Mouse (Mus musculus) midbrain, embryonic 16.5 days (tissue): ENCODE measurements around the gene Tmem246. TPM values are rescaled to one million over a fixed set of nuclear protein-coding genes. Genes with fewer than 3 reads are reported as not detected.
"Not testable (repeated sequence)": the region's sequence is repeated elsewhere in the genome, so short reads cannot be mapped to it uniquely, and the experiment has no call there.

Experiments used
- ATAC-seq: fragments of 200-750 bp; cut with Nextera tagmentation; 2 replicates; pipeline ENCODE4 v1.8.0; 2017; ENCODE audit warnings: moderate TSS enrichment
- H3K27ac ChIP-seq: fragments of 300-500 bp; sonication (generic); 2 replicates; pipeline ENCODE4 v1.5.1; 2014; ENCODE audit warnings: mild to moderate bottlenecking, low read length, mixed read lengths
- H3K27me3 ChIP-seq: fragments of 300-500 bp; sonication (generic); 2 replicates; pipeline ENCODE4 v1.6.1; 2014; ENCODE audit warnings: low read depth, low read length, mixed read lengths; ENCODE audit not compliant: control insufficient read depth, insufficient read depth
- H3K36me3 ChIP-seq: fragments of 300-500 bp; sonication (generic); 2 replicates; pipeline ENCODE4 v1.6.1; 2014; ENCODE audit warnings: mild to moderate bottlenecking, low read length, moderate library complexity, mixed read lengths; ENCODE audit not compliant: control insufficient read depth, insufficient read depth
- H3K4me1 ChIP-seq: fragments of 300-500 bp; sonication (generic); 2 replicates; pipeline ENCODE4 v1.6.1; 2014; ENCODE audit warnings: mild to moderate bottlenecking, low read length, mixed read lengths; ENCODE audit not compliant: control insufficient read depth, insufficient read depth
- H3K4me2 ChIP-seq: fragments of 300-500 bp; sonication (generic); 2 replicates; pipeline ENCODE4 v1.6.1; 2014; ENCODE audit warnings: mild to moderate bottlenecking, low read length, mixed read lengths
- H3K4me3 ChIP-seq: fragments of 300-500 bp; sonication (generic); 2 replicates; pipeline ENCODE4 v1.5.1; 2014; ENCODE audit warnings: low read depth, mild to moderate bottlenecking, low read length, moderate library complexity, mixed read lengths
- H3K9ac ChIP-seq: fragments of 300-500 bp; sonication (generic); 2 replicates; pipeline ENCODE4 v1.6.1; 2014; ENCODE audit warnings: low read depth, low read length, mixed read lengths
- H3K9me3 ChIP-seq: fragments of 300-500 bp; sonication (generic); replicated peaks from 2 replicates; pipeline ENCODE4 v1.6.1; 2014; ENCODE audit warnings: mild to moderate bottlenecking, low read length, mixed read lengths; ENCODE audit not compliant: control insufficient read depth, poor library complexity, severe bottlenecking
- WGBS: fragments of 180-500 bp; shearing (Covaris S2); extraction: QIAGEN DNeasy Blood & Tissue Kit; methylation state at CpG from one replicate; pipeline ENCODE4 v1.1.7; 2014; 5-methylcytosine and 5-hydroxymethylcytosine counted together
- polyA plus RNA-seq: library from polyadenylated mRNA; unstranded; fragments of >200 nt; fragmentation: Nextera tagmentation; extraction: Ambion mirVana; gene quantifications from 2 replicates; pipeline ENCODE4 v1.2.1, GENCODE M21; 2015

Tmem246 gene
- polyA plus RNA-seq, 1 experiment from 2014 or later: 134 TPM

- Histone ChIP-seq H3K4me2 (no peak overlapping the region), H3K9ac (no peak overlapping the region), H3K36me3 (no peaks in the 10 kb centered on the region), H3K27me3 (no peaks in the 10 kb centered on the region), H3K27ac (no peak overlapping the region), H3K4me3 (no peak overlapping the region), H3K9me3 (no peaks in the 10 kb centered on the region), H3K4me1 (no peaks in the 10 kb centered on the region)
- WGBS: 88% methylated on average over 4 of the region's 4 CpGs
- no peak for ATAC-seq
Measured at GRCm38 (mm10) chr4:49623916-49624315, 26.2 kb upstream of the Tmem246 start.

GRCm38 (mm10) chr4:49622272-49622671 is 24.6 kb upstream of the Tmem246 start:
- H3K27me3 ChIP-seq: no peaks in the 10 kb centered on the region
- H3K4me2 ChIP-seq: no peak overlapping the region
- WGBS: 87% methylated on average over 2 of the region's 2 CpGs
- ATAC-seq: no peak
- H3K36me3 ChIP-seq: no peaks in the 10 kb centered on the region
- no peaks in the 10 kb centered on the region for H3K4me1 ChIP-seq
- no peaks in the 10 kb centered on the region for H3K9me3 ChIP-seq
- H3K4me3 ChIP-seq: no peak overlapping the region
- no peak overlapping the region for H3K9ac ChIP-seq
- no peak overlapping the region for H3K27ac ChIP-seq

GRCm38 (mm10) chr4:49619861-49620260 is 22.2 kb upstream of the Tmem246 start:
- WGBS: 92% methylated on average over 7 of the region's 7 CpGs
- not testable (repeated sequence) for ATAC-seq

GRCm38 (mm10) chr4:49616924-49617323 is 19.2 kb upstream of the Tmem246 start:
- H3K4me2 ChIP-seq: no peak overlapping the region
- H3K9me3 ChIP-seq: no peaks in the 10 kb centered on the region
- WGBS: 91% methylated on average over 10 of the region's 10 CpGs
- no peak for ATAC-seq
- H3K4me3 ChIP-seq: no peak overlapping the region
- no peaks in the 10 kb centered on the region for H3K36me3 ChIP-seq
- H3K9ac ChIP-seq: no peak overlapping the region
- H3K27me3 ChIP-seq: no peaks in the 10 kb centered on the region
- H3K4me1 ChIP-seq: no peaks in the 10 kb centered on the region
- H3K27ac ChIP-seq: no peak overlapping the region

More at GRCm38 (mm10) chr4:49619861-49620260, 22.2 kb upstream of the Tmem246 start:
- H3K4me3 ChIP-seq, H3K4me1 ChIP-seq, H3K27me3 ChIP-seq, H3K9me3 ChIP-seq, H3K27ac ChIP-seq, H3K4me2 ChIP-seq, H3K36me3 ChIP-seq, H3K9ac ChIP-seq: not testable (repeated sequence)

GRCm38 (mm10) chr4:49605459-49605858 is 7.8 kb upstream of the Tmem246 start:
- no peaks in the 10 kb centered on the region for H3K27me3 ChIP-seq
- H3K4me2 ChIP-seq: no peak overlapping the region
- no peaks in the 10 kb centered on the region for H3K9me3 ChIP-seq
- no peak overlapping the region for H3K27ac ChIP-seq
- H3K4me1 ChIP-seq: no peaks in the 10 kb centered on the region
- ATAC-seq: no peak
- no peak overlapping the region for H3K9ac ChIP-seq
- no peak overlapping the region for H3K4me3 ChIP-seq
- whole genome bisulfite sequencing: 79% methylated on average over 1 of the region's 1 CpGs
- no peaks in the 10 kb centered on the region for H3K36me3 ChIP-seq

GRCm38 (mm10) chr4:49604616-49605015 is 6.9 kb upstream of the Tmem246 start:
- no peaks in the 10 kb centered on the region for H3K27me3 ChIP-seq
- no peak overlapping the region for H3K4me2 ChIP-seq
- no peaks in the 10 kb centered on the region for H3K36me3 ChIP-seq
- H3K4me3 ChIP-seq: no peak overlapping the region
- ATAC-seq: no peak
- no peak overlapping the region for H3K9ac ChIP-seq
- no peaks in the 10 kb centered on the region for H3K4me1 ChIP-seq
- WGBS: 91% methylated on average over 5 of the region's 5 CpGs
- H3K9me3 ChIP-seq: no peaks in the 10 kb centered on the region
- no peak overlapping the region for H3K27ac ChIP-seq

GRCm38 (mm10) chr4:49604016-49604546 is 6.4 kb upstream of the Tmem246 start:
- 56% methylated on average over 1 of the region's 1 CpGs for WGBS
- H3K27ac ChIP-seq: no peak overlapping the region
- no peak for ATAC-seq

GRCm38 (mm10) chr4:49603161-49603560 is 5.5 kb upstream of the Tmem246 start:
- Histone ChIP-seq H3K4me2 (no peak overlapping the region), H3K9ac (no peak overlapping the region), H3K4me3 (no peak overlapping the region), H3K27ac (no peak overlapping the region), H3K27me3 (no peaks in the 10 kb centered on the region), H3K36me3 (no peaks in the 10 kb centered on the region), H3K4me1 (peaks cover 3% of the 10 kb centered on the region; the same call in 1 of the 2 replicates), H3K9me3 (no peaks in the 10 kb centered on the region)
- ATAC-seq: no peak
- WGBS: 85% methylated on average over 2 of the region's 2 CpGs

More at GRCm38 (mm10) chr4:49604016-49604546, 6.4 kb upstream of the Tmem246 start:
- no peaks in the 10 kb centered on the region for H3K9me3 ChIP-seq
- no peaks in the 10 kb centered on the region for H3K36me3 ChIP-seq
- H3K4me1 ChIP-seq: no peaks in the 10 kb centered on the region
- no peaks in the 10 kb centered on the region for H3K27me3 ChIP-seq
- no peak overlapping the region for H3K4me2 ChIP-seq
- H3K9ac ChIP-seq: no peak overlapping the region
- H3K4me3 ChIP-seq: no peak overlapping the region

GRCm38 (mm10) chr4:49596846-49597182 is 862 bp downstream of the Tmem246 start:
- Histone ChIP-seq H3K9me3 (no peaks in the 10 kb centered on the region), H3K27me3 (no peaks in the 10 kb centered on the region), H3K4me2 (peak overlapping the region; percentile 72), H3K9ac (peak overlapping the region; percentile 93), H3K36me3 (no peaks in the 10 kb centered on the region), H3K27ac (peak overlapping the region; percentile 95), H3K4me3 (peak overlapping the region; percentile 88), H3K4me1 (peaks cover 16% of the 10 kb centered on the region)
- no peak; the same call in 1 of the 2 replicates for ATAC-seq
- WGBS: under 1% methylated on average over 20 of the region's 20 CpGs
